ENCODE assay signal across 31 mouse cellular contexts in the genomic region with DNA sequence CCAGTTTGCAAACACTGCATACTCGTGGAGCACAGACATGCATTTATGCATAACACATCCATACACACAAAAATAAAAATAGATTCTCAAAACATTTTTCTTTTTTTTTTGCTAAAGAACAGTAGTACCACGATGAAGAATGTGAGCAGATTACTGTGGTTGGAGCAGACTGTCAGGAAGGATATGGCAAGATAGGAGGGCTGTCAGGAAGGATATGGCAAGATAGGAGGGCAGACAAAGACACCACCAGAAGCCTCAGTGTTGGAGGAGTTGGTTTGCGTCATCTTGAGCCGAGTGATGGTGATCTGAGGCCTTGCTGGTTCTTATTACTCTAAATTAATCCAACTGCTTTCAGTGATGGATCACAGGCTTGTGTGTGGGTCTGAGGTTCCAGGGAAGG. TPM values are rescaled to one million over a fixed set of nuclear protein-coding genes. Genes with fewer than 3 reads are reported as not detected.
DNase-seq lines count a peak whose midpoint lies in the region; ATAC-seq lines count a peak whose summit lies in the region.
"Had no signal": no experiment of that assay in that cellular context is flagged by ENCODE, and none has a peak within 500 bp of the region (broad histone marks: within the 10 kb centered on the region; RNA-seq: fewer than 3 reads in every experiment).

No protein-coding gene starts in this region.

- H3K9me3 ChIP-seq in heart, embryonic 13.5 days, result no peaks in the 10 kb centered on the region
- H3K9me3 ChIP-seq in liver, embryonic 16.5 days (replicated peaks; ENCODE audit: control insufficient read depth, low read length), result no peaks in the 10 kb centered on the region
- H3K9me3 ChIP-seq: forebrain, embryonic 15.5 days; kidney, embryonic 15.5 days; limb, embryonic 15.5 days; neural tube, embryonic 12.5 days; stomach, embryonic 15.5 days had no signal

- no peak for ATAC-seq in heart, embryonic 13.5 days (ENCODE audit: extremely low read depth, insufficient number of reproducible peaks, low FRiP score, low TSS enrichment)
- peak; percentile 61 for ATAC-seq in common myeloid progenitor, adult 5-6 weeks (replicated peaks; ENCODE audit: low read depth, poor library complexity, severe bottlenecking)
- ATAC-seq in liver, embryonic 16.5 days (ENCODE audit: low read depth), result no peak
- ATAC-seq: forebrain, embryonic 15.5 days; hindbrain, postnatal 0 days; intestine, embryonic 16.5 days; lung, postnatal 0 days had no signal

- 0 out of 2 replicates have a peak, but pooled peaks cover 2% of the 10 kb centered on the region for H3K36me3 ChIP-seq in heart, embryonic 13.5 days
- peaks cover 16% of the 10 kb centered on the region for H3K36me3 ChIP-seq in liver, embryonic 16.5 days (ENCODE audit: control insufficient read depth, insufficient read depth)
- H3K36me3 ChIP-seq: forebrain, embryonic 15.5 days; kidney, embryonic 15.5 days; limb, embryonic 15.5 days; neural tube, embryonic 12.5 days; stomach, embryonic 15.5 days had no signal

- no peak overlapping the region for H3K9ac ChIP-seq in heart, embryonic 13.5 days
- H3K9ac ChIP-seq in liver, embryonic 16.5 days (ENCODE audit: low read depth, low read length), result peak overlapping the region; percentile 35; the same call in 1 of the 2 replicates
- H3K9ac ChIP-seq: forebrain, embryonic 15.5 days; kidney, embryonic 15.5 days; limb, embryonic 15.5 days; neural tube, embryonic 12.5 days; stomach, embryonic 15.5 days had no signal

- no peak overlapping the region for H3K4me3 ChIP-seq in heart, embryonic 13.5 days
- 0 out of 2 replicates have a peak overlapping the region, but pooled peaks have one; percentile 2 for H3K4me3 ChIP-seq in liver, embryonic 16.5 days (ENCODE audit: low read depth, low read length)
- H3K4me3 ChIP-seq: forebrain, embryonic 15.5 days; kidney, embryonic 15.5 days; limb, embryonic 15.5 days; neural tube, embryonic 12.5 days; stomach, embryonic 15.5 days had no signal

- no peak for DNase-seq in heart, adult 9 months (ENCODE audit: low spot score in 2 of 2)
- peak; percentile 79 for DNase-seq in 416B (ENCODE audit: low read depth)
- DNase-seq in right cerebral cortex, adult 2 months (ENCODE audit: low spot score in 2 of 2), result no peak
- DNase-seq in kidney, adult 8-10 months, result no peak
- DNase-seq: adrenal gland, postnatal 10 days; cerebellum, adult 2 months; cerebellum, postnatal 36 days; kidney, postnatal 4 days; layer of hippocampus, adult 9-11 months; midbrain, embryonic 14.5 days; retina, postnatal 1 day; thymus, postnatal 25 days had no signal

- WGBS in heart, embryonic 13.5 days, result 46% methylated on average over 4 of the region's 4 CpGs
- 30% methylated on average over 4 of the region's 4 CpGs for WGBS in liver, embryonic 16.5 days (ENCODE audit: insufficient replicate concordance)

- no peaks in the 10 kb centered on the region for H3K27me3 ChIP-seq in heart, embryonic 13.5 days (replicated peaks)
- no peaks in the 10 kb centered on the region for H3K27me3 ChIP-seq in liver, embryonic 16.5 days (ENCODE audit: control insufficient read depth, insufficient read depth, low read depth, low read length)
- H3K27me3 ChIP-seq: forebrain, embryonic 15.5 days; kidney, embryonic 15.5 days; limb, embryonic 15.5 days; neural tube, embryonic 12.5 days; stomach, embryonic 15.5 days had no signal

- no peak overlapping the region for H3K4me2 ChIP-seq in heart, embryonic 13.5 days
- H3K4me2 ChIP-seq in liver, embryonic 16.5 days (ENCODE audit: low read depth, low read length), result peak overlapping the region; percentile 30
- H3K4me2 ChIP-seq: forebrain, embryonic 15.5 days; kidney, embryonic 15.5 days; limb, embryonic 15.5 days; neural tube, embryonic 12.5 days; stomach, embryonic 15.5 days had no signal

- H3K27ac ChIP-seq in heart, embryonic 13.5 days (replicated peaks), result peak overlapping the region; percentile 67
- H3K27ac ChIP-seq in liver, embryonic 16.5 days (ENCODE audit: low read length), result peak overlapping the region; percentile 67
- H3K27ac ChIP-seq: forebrain, embryonic 15.5 days; hindbrain, postnatal 0 days; kidney, embryonic 15.5 days; limb, embryonic 15.5 days; macrophage; neural tube, embryonic 12.5 days; stomach, embryonic 15.5 days had no signal

- peaks cover 26% of the 10 kb centered on the region for H3K4me1 ChIP-seq in heart, embryonic 13.5 days
- H3K4me1 ChIP-seq in liver, embryonic 16.5 days (ENCODE audit: control insufficient read depth, low read depth, low read length), result peaks cover 55% of the 10 kb centered on the region
- H3K4me1 ChIP-seq: neural tube, embryonic 12.5 days had no signal

RNA-seq across cellular contexts. Expression of gene Fam234b, which starts 34.9 kb away (rescaled TPM):
- polyA plus RNA-seq in heart, embryonic 13.5 days (2015; fragmentation: Nextera tagmentation; extraction: Ambion mirVana), result 8.0 and 8.4 TPM in 2 replicates
- total RNA-seq in common myeloid progenitor, adult 5-6 weeks (2017), result 15.9 and 26.0 TPM in 2 replicates
- 31.7 and 33.8 TPM in 2 replicates for polyA plus RNA-seq in liver, embryonic 16.5 days (2015; fragmentation: Nextera tagmentation; extraction: Ambion mirVana)

RNA-seq across cellular contexts. Expression of gene Hebp1, which starts 35.0 kb away (rescaled TPM):
- 14.5 and 15.9 TPM in 2 replicates for polyA plus RNA-seq in heart, embryonic 13.5 days (2015; fragmentation: Nextera tagmentation; extraction: Ambion mirVana)
- total RNA-seq in common myeloid progenitor, adult 5-6 weeks (2017), result 28.5 and 30.1 TPM in 2 replicates
- polyA plus RNA-seq in liver, embryonic 16.5 days (2015; fragmentation: Nextera tagmentation; extraction: Ambion mirVana), result 133 and 134 TPM in 2 replicates

RNA-seq across cellular contexts. Expression of gene Gprc5d, which starts 44.8 kb away (rescaled TPM):
- polyA plus RNA-seq in heart, embryonic 13.5 days (2015; fragmentation: Nextera tagmentation; extraction: Ambion mirVana), result not detected in 2 replicates
- total RNA-seq in common myeloid progenitor, adult 5-6 weeks (2017), result not detected in 2 replicates
- 0.08 and 0.11 TPM in 2 replicates for polyA plus RNA-seq in liver, embryonic 16.5 days (2015; fragmentation: Nextera tagmentation; extraction: Ambion mirVana)
- total RNA-seq: adrenal gland, postnatal 10 days; gastrocnemius, adult 8-10 months; hematopoietic stem cell, adult 5-6 weeks; hindbrain, postnatal 0 days; left cerebral cortex, adult 18-20 months; left cerebral cortex, postnatal 36 days; MEL had no signal
- polyA plus RNA-seq: C2C12; forebrain, embryonic 15.5 days; heart, embryonic 16.5 days; hindbrain, postnatal 0 days; kidney, embryonic 15.5 days; limb, embryonic 15.5 days; lung, postnatal 0 days; macrophage; midbrain, embryonic 14.5 days; neural tube, embryonic 12.5 days; stomach, embryonic 15.5 days had no signal
